Mouse (Mus musculus): ENCODE measurements around the gene Snurf. TPM values are rescaled to one million over a fixed set of nuclear protein-coding genes. Genes with fewer than 3 reads are reported as not detected.
A peak's percentile ranks its signal among the peaks of the same experiment; 100 is the strongest.

Gene Snurf
- polyA plus RNA-seq (2012), result not detected in 2 replicates

GRCm38 (mm10) chr7:60004606-60005330, at the start of gene Snurf, which contains the start of gene Gm38393:
Gene Snurf (minus strand): TSS chr7:60005049.
Gene Gm38393 (minus strand): TSS chr7:60005064.
- no peak for TF ChIP-seq GATA1 (IDR thresholded peaks at IDR 0.05; ENCODE audit: low read length)
- TF ChIP-seq TAL1 (IDR thresholded peaks at IDR 0.05; ENCODE audit: low read length), result no peak
- H3K4me1 ChIP-seq (ENCODE audit: control insufficient read depth), result peaks cover 19% of the 10 kb centered on the region
- no peaks in the 10 kb centered on the region for H3K36me3 ChIP-seq (ENCODE audit: control insufficient read depth)
- peak within 1 kb of the TSS; percentile 67 for H3K4me3 ChIP-seq (replicated peaks)
- no peaks in the 10 kb centered on the region for H3K27me3 ChIP-seq (ENCODE audit: control insufficient read depth)
- peaks cover 19% of the 10 kb centered on the region for H3K9me3 ChIP-seq (ENCODE audit: control insufficient read depth, low read length)

GRCm38 (mm10) chr7:60047481-60048201, 42.8 kb upstream of the Snurf start:
- Histone ChIP-seq H3K27me3 (ENCODE audit: control insufficient read depth) (no peaks in the 10 kb centered on the region), H3K9me3 (ENCODE audit: control insufficient read depth, low read length) (peaks cover 3% of the 10 kb centered on the region; the same call in 1 of the 2 replicates)

GRCm38 (mm10) chr7:60013186-60013585, 8.3 kb upstream of the Snurf start:
- TF ChIP-seq TAL1 (IDR thresholded peaks at IDR 0.05; ENCODE audit: low read length) (no peak), GATA1 (IDR thresholded peaks at IDR 0.05; ENCODE audit: low read length) (no peak)
- no peak overlapping the region for H3K4me3 ChIP-seq (replicated peaks)
- no peaks in the 10 kb centered on the region for H3K27me3 ChIP-seq (ENCODE audit: control insufficient read depth)
- H3K36me3 ChIP-seq (ENCODE audit: control insufficient read depth), result no peaks in the 10 kb centered on the region
- no peaks in the 10 kb centered on the region for H3K4me1 ChIP-seq (ENCODE audit: control insufficient read depth)
- H3K9me3 ChIP-seq (ENCODE audit: control insufficient read depth, low read length), result no peaks in the 10 kb centered on the region

More at GRCm38 (mm10) chr7:60047481-60048201, 42.8 kb upstream of the Snurf start:
- Histone ChIP-seq H3K36me3 (ENCODE audit: control insufficient read depth) (no peaks in the 10 kb centered on the region), H3K4me3 (replicated peaks) (no peak overlapping the region), H3K4me1 (ENCODE audit: control insufficient read depth) (no peaks in the 10 kb centered on the region)
- TF ChIP-seq GATA1 (IDR thresholded peaks at IDR 0.05; ENCODE audit: low read length) (no peak), TAL1 (IDR thresholded peaks at IDR 0.05; ENCODE audit: low read length) (no peak)

- Histone ChIP-seq H3K36me3 (ENCODE audit: control insufficient read depth) (no peaks in the 10 kb centered on the region), H3K4me1 (ENCODE audit: control insufficient read depth) (peaks cover 17% of the 10 kb centered on the region), H3K4me3 (replicated peaks) (no peak overlapping the region), H3K9me3 (ENCODE audit: control insufficient read depth, low read length) (peaks cover 17% of the 10 kb centered on the region), H3K27me3 (ENCODE audit: control insufficient read depth) (no peaks in the 10 kb centered on the region)
- TF ChIP-seq TAL1 (IDR thresholded peaks at IDR 0.05; ENCODE audit: low read length) (no peak), GATA1 (IDR thresholded peaks at IDR 0.05; ENCODE audit: low read length) (no peak)
These were observed 3.0 kb upstream of the Snurf start for GRCm38 (mm10) chr7:60007727-60008360.

GRCm38 (mm10) chr7:60006262-60006661, 1.4 kb upstream of the Snurf start:
- Histone ChIP-seq H3K4me3 (replicated peaks) (no peak overlapping the region), H3K27me3 (ENCODE audit: control insufficient read depth) (no peaks in the 10 kb centered on the region), H3K36me3 (ENCODE audit: control insufficient read depth) (no peaks in the 10 kb centered on the region), H3K9me3 (ENCODE audit: control insufficient read depth, low read length) (peaks cover 19% of the 10 kb centered on the region), H3K4me1 (ENCODE audit: control insufficient read depth) (peaks cover 19% of the 10 kb centered on the region)
- TF ChIP-seq TAL1 (IDR thresholded peaks at IDR 0.05; ENCODE audit: low read length), result no peak
- no peak for TF ChIP-seq GATA1 (IDR thresholded peaks at IDR 0.05; ENCODE audit: low read length)

GRCm38 (mm10) chr7:60003921-60004605, 786 bp downstream of the Snurf start:
- peaks cover 19% of the 10 kb centered on the region for H3K4me1 ChIP-seq (ENCODE audit: control insufficient read depth)
- H3K9me3 ChIP-seq (ENCODE audit: control insufficient read depth, low read length), result peaks cover 19% of the 10 kb centered on the region
- no peaks in the 10 kb centered on the region for H3K36me3 ChIP-seq (ENCODE audit: control insufficient read depth)
- H3K4me3 ChIP-seq (replicated peaks), result peak overlapping the region; percentile 67
- TF ChIP-seq GATA1 (IDR thresholded peaks at IDR 0.05; ENCODE audit: low read length), result no peak
- TF ChIP-seq TAL1 (IDR thresholded peaks at IDR 0.05; ENCODE audit: low read length), result no peak
- no peaks in the 10 kb centered on the region for H3K27me3 ChIP-seq (ENCODE audit: control insufficient read depth)

- Histone ChIP-seq H3K4me3 (replicated peaks) (peak overlapping the region; percentile 67), H3K9me3 (ENCODE audit: control insufficient read depth, low read length) (peaks cover 19% of the 10 kb centered on the region), H3K4me1 (ENCODE audit: control insufficient read depth) (peaks cover 19% of the 10 kb centered on the region), H3K36me3 (ENCODE audit: control insufficient read depth) (no peaks in the 10 kb centered on the region), H3K27me3 (ENCODE audit: control insufficient read depth) (no peaks in the 10 kb centered on the region)
- TF ChIP-seq GATA1 (IDR thresholded peaks at IDR 0.05; ENCODE audit: low read length) (no peak), TAL1 (IDR thresholded peaks at IDR 0.05; ENCODE audit: low read length) (no peak)
These were observed 1.6 kb downstream of the Snurf start for GRCm38 (mm10) chr7:60003006-60003865.

- H3K9me3 ChIP-seq (ENCODE audit: control insufficient read depth, low read length), result no peaks in the 10 kb centered on the region
- TF ChIP-seq GATA1 (IDR thresholded peaks at IDR 0.05; ENCODE audit: low read length) (no peak), TAL1 (IDR thresholded peaks at IDR 0.05; ENCODE audit: low read length) (no peak)
- no peak overlapping the region for H3K4me3 ChIP-seq (replicated peaks)
- H3K27me3 ChIP-seq (ENCODE audit: control insufficient read depth), result no peaks in the 10 kb centered on the region
- H3K36me3 ChIP-seq (ENCODE audit: control insufficient read depth), result no peaks in the 10 kb centered on the region
- H3K4me1 ChIP-seq (ENCODE audit: control insufficient read depth), result no peaks in the 10 kb centered on the region
These were observed 26.2 kb downstream of the Snurf start for GRCm38 (mm10) chr7:59978646-59979045.

Other genes with a start within 250 kb of the Snurf start
- gene Gm38393, start within 50 bp of the Snurf start, polyA plus RNA-seq (2012), result 1.6 and 3.3 TPM in 2 replicates
- 0.77 and 1.3 TPM in 2 replicates for gene Snrpn, start 135.2 kb upstream of the Snurf start, polyA plus RNA-seq (2012)

Measured in erythroblast, embryonic 14.5 days (primary cell).